Mouse (Mus musculus) lung, embryonic 16.5 days (tissue): ENCODE measurements at regions not wholly inside any gene's neighbourhood (a gene's known extent, or its start where the extent isn't known, plus 50 kb on each side); places are given as distances from the start of the nearest gene placed in this dataset.

Experiments used
- ATAC-seq: fragments of 200-750 bp; cut with Nextera tagmentation; 2 replicates; pipeline ENCODE4 v1.8.0; 2017; ENCODE audit warnings: low read depth, mild to moderate bottlenecking, moderate library complexity
- H3K27ac ChIP-seq: fragments of 300-500 bp; sonication (generic); 2 replicates; pipeline ENCODE4 v1.5.1; 2014; ENCODE audit warnings: mild to moderate bottlenecking, control low read depth, low read length
- H3K27me3 ChIP-seq: fragments of 300-500 bp; sonication (generic); 2 replicates; pipeline ENCODE4 v1.6.1; 2014; ENCODE audit warnings: low read depth, low read length, mixed read lengths; ENCODE audit not compliant: control insufficient read depth, insufficient read depth
- H3K36me3 ChIP-seq: fragments of 300-500 bp; sonication (generic); 2 replicates; pipeline ENCODE4 v1.6.1; 2014; ENCODE audit warnings: low read length; ENCODE audit not compliant: control insufficient read depth, insufficient read depth
- H3K4me1 ChIP-seq: fragments of 300-500 bp; sonication (generic); replicated peaks from 2 replicates; pipeline ENCODE4 v1.6.1; 2014; ENCODE audit warnings: low read length, mixed read lengths; ENCODE audit not compliant: control insufficient read depth, insufficient read depth
- H3K4me2 ChIP-seq: fragments of 300-500 bp; sonication (generic); 2 replicates; pipeline ENCODE4 v1.6.1; 2014; ENCODE audit warnings: low read depth, low read length, control low read depth
- H3K4me3 ChIP-seq: fragments of 300-500 bp; sonication (generic); 2 replicates; pipeline ENCODE4 v1.5.1; 2014; ENCODE audit warnings: mild to moderate bottlenecking, low read length, control low read depth
- H3K9ac ChIP-seq: fragments of 300-500 bp; sonication (generic); 2 replicates; pipeline ENCODE4 v1.6.1; 2014; ENCODE audit warnings: low read length, control low read depth
- H3K9me3 ChIP-seq: fragments of 300-500 bp; sonication (generic); 2 replicates; pipeline ENCODE4 v1.6.1; 2016; ENCODE audit warnings: low read length; ENCODE audit not compliant: control insufficient read depth
- WGBS: fragments of 180-500 bp; shearing (Covaris S2); extraction: QIAGEN DNeasy Blood & Tissue Kit; methylation state at CpG from one replicate; pipeline ENCODE4 v1.1.7; 2014; 5-methylcytosine and 5-hydroxymethylcytosine counted together

DNA sequence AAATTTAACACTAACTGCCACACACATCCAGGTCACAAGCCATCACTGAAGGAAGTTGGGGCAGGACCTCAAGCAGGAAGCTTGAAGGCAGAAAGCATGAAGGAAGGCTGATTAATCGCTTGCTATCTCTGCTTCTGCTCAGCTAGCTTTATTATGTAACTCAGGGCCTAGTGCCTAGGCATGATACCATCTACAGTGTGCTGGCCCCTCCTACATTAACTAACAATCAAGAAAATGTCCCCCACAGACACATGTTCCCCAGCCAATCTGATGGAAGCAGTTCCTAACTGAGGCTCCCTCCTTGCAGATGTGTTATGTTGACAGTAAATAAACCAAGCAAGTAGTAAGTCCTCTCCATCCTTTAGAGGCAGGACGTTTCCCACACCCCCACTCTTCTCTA is 186.6 kb downstream of the Pfkfb3 start:
- Histone ChIP-seq H3K4me2 (no peak overlapping the region), H3K27ac (no peak overlapping the region), H3K9me3 (no peaks in the 10 kb centered on the region), H3K9ac (no peak overlapping the region), H3K27me3 (no peaks in the 10 kb centered on the region), H3K4me3 (no peak overlapping the region), H3K4me1 (no peaks in the 10 kb centered on the region), H3K36me3 (no peaks in the 10 kb centered on the region)
- 62% methylated on average over 2 of the region's 2 CpGs for WGBS
- no peak for ATAC-seq

DNA sequence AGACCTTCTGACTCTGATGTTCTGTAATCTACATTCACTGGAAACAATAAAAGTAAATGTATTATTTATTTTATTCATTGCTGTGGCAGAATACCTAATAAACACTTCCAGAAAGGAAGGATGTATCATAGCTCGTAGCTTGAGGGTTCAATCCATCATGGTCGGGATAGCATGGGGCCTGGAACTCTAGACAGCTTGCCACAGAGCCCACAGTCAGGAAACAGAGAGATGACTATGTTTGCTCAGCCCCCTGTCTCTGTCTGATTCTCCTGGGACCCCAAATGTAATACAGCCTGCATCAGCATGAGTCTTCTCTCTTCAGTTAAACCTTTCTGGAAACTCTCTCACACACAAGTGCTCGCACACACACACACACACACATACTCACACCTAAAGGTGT is 188.1 kb downstream of the Pfkfb3 start:
- 76% methylated on average over 3 of the region's 3 CpGs for WGBS

DNA sequence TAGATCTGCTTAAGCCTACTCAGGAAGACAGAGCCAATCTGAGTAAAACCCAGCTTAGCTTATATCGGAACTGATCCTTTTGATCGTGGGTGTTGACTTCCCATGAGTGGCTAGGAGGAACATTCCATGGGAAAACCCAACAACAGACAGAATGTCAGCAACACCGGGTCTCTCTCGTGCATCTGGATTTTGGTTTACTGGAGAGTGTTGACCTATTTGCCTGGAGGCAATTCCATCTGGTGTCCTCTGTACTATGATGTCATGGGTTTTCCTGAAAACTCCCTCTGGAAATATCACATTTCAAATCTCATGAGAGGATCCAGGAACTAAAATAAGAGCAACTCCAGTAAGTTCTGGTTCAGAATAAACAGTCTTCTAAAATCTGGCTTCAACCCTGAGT is 188.5 kb downstream of the Pfkfb3 start:
- Histone ChIP-seq H3K36me3 (no peaks in the 10 kb centered on the region), H3K9ac (no peak overlapping the region), H3K4me3 (no peak overlapping the region), H3K9me3 (no peaks in the 10 kb centered on the region), H3K27ac (no peak overlapping the region), H3K4me2 (no peak overlapping the region), H3K27me3 (no peaks in the 10 kb centered on the region), H3K4me1 (no peaks in the 10 kb centered on the region)
- ATAC-seq: peak; percentile 38; the same call in 1 of the 2 replicates
- WGBS: 52% methylated on average over 4 of the region's 4 CpGs

More for the DNA sequence above, 188.1 kb downstream of the Pfkfb3 start:
- no peaks in the 10 kb centered on the region for H3K4me1 ChIP-seq
- no peak overlapping the region for H3K27ac ChIP-seq
- H3K4me2 ChIP-seq: no peak overlapping the region
- H3K9ac ChIP-seq: no peak overlapping the region
- no peaks in the 10 kb centered on the region for H3K27me3 ChIP-seq
- ATAC-seq: peak; percentile 23; the same call in 1 of the 2 replicates
- no peak overlapping the region for H3K4me3 ChIP-seq
- H3K9me3 ChIP-seq: no peaks in the 10 kb centered on the region
- no peaks in the 10 kb centered on the region for H3K36me3 ChIP-seq

DNA sequence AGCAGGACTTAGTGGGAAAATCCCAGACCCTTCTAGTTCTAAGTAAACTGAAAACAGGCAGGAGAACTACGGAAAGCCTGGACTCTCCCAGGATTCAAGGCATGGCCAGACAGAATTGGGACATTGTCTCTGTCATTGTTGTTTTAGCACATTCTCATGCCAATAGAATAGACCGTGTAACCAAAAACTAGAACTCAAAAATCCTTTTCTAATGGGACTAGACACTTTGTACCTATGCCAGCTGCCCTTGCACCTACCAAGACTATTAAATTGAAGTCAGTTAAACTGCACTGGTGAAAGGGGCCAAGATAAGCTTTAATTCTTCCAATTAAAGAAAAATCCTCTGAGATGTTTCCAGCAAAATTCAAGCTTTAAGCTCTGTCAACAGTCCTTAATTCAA is 189.8 kb downstream of the Pfkfb3 start:
- 73% methylated on average over 2 of the region's 2 CpGs for WGBS
- Histone ChIP-seq H3K36me3 (no peaks in the 10 kb centered on the region), H3K4me3 (no peak overlapping the region), H3K9me3 (no peaks in the 10 kb centered on the region), H3K27ac (no peak overlapping the region), H3K4me2 (no peak overlapping the region), H3K9ac (no peak overlapping the region), H3K4me1 (no peaks in the 10 kb centered on the region), H3K27me3 (no peaks in the 10 kb centered on the region)
- ATAC-seq: no peak

DNA sequence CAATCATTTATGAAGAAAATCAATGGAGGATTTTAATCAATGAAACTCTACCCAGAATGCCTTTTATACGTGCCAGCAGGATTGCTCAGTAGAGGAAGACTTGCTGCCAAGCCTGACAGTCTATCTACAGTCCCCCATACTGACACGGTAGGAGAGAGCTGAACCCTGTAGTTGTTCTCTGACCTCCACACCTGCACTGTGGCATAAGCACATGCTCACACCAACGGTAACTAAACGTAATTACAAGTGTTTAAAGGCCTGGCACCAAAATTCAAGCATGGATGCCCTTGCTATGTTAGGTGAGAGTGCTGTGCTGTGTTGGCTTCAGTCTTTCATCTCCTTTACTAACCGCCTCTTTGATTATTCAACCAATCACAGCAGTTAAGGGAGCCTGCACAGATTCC is 190.8 kb downstream of the Pfkfb3 start:
- Histone ChIP-seq H3K4me1 (no peaks in the 10 kb centered on the region), H3K27me3 (no peaks in the 10 kb centered on the region), H3K36me3 (no peaks in the 10 kb centered on the region), H3K4me2 (no peak overlapping the region), H3K9ac (no peak overlapping the region), H3K27ac (no peak overlapping the region), H3K9me3 (no peaks in the 10 kb centered on the region), H3K4me3 (no peak overlapping the region)
- no peak for ATAC-seq
- WGBS: 79% methylated on average over 5 of the region's 5 CpGs

DNA sequence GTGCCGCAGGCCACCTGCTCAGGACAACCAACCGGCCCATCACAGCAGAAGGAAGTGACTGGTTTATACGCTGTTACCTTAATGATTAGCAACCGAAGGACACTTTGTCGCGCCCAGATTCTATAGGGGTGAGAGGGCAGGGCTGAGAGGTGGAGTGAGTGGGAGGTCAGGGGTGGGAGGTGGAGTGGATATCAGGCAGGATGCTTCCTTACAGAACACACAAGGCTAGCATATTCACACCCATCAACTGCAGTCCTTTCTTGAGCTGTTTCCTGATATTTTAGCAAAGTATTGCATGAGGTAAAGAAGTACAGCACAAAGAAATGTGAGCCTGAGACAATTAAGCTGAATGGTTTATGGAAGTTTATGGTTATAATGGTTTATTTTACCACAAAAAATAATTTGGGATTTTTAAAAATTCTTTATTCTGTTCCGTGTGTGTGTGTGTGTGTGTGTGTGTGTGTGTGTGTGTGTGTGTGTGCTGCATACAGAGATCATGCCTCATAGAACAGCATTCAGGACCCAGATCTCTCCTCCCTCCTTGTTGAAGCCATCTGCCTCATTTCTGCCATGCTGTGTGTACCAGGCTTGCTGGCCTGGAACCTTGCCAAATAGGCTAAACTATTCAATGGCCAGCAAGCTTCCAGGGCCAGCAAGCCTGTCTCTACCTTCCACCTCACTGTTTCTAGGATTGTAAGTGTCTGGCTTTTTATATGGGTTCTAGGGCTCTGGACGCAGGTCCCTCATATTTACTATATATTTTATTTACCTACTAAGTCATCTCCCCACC is 190.5 kb downstream of the Prkcq start:
- Histone ChIP-seq H3K4me3 (no peak overlapping the region), H3K4me2 (no peak overlapping the region), H3K9ac (no peak overlapping the region), H3K27me3 (no peaks in the 10 kb centered on the region), H3K27ac (no peak overlapping the region), H3K36me3 (no peaks in the 10 kb centered on the region), H3K4me1 (no peaks in the 10 kb centered on the region), H3K9me3 (no peaks in the 10 kb centered on the region)
- ATAC-seq: no peak
- WGBS: 70% methylated on average over 8 of the region's 8 CpGs

DNA sequence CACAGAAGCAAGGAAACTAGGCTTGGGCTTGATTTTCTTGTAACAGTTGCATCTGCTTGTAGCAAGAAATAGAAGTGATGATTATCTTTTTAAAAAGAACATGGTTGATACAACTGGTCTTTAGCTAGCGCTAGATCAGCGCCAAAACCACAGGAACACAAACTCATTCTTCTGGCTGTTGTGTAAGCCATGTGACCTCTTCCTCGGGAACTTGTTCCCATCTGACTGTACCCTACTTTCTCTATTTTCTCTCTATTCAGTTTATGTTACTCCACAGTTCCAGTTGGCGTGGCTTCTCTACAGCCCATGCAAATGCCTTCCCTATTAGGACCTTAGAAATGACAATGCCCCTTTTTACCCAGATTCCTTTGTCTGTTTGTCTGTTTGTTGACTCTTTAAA is 187.4 kb downstream of the Prkcq start:
- no peak overlapping the region for H3K4me3 ChIP-seq

DNA sequence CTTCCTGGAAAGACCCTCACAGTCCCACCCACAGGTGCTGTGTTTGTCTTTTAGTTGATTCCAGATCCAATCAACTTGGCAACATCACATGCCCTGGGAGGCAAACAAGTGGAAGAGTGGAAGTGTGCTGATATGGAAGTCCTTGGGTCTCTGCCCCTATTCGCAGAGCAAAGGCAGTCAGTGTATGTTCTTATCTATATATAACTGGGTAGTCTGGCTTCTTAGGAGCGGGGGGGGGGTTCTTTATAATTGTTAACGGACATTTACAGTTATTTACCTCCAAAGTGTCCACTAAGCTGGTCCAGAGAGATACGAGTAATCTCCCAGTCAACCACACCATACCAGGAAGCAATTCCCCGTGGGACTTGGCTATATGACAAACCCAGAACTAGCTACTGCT is 184.8 kb downstream of the Prkcq start:
- H3K9ac ChIP-seq: no peak overlapping the region
- H3K9me3 ChIP-seq: no peaks in the 10 kb centered on the region
- no peaks in the 10 kb centered on the region for H3K27me3 ChIP-seq
- H3K4me1 ChIP-seq: no peaks in the 10 kb centered on the region
- WGBS: 82% methylated on average over 5 of the region's 5 CpGs
- no peak overlapping the region for H3K4me2 ChIP-seq
- no peak overlapping the region for H3K27ac ChIP-seq
- H3K36me3 ChIP-seq: no peaks in the 10 kb centered on the region
- H3K4me3 ChIP-seq: no peak overlapping the region
- no peak for ATAC-seq

More for the DNA sequence above, 187.4 kb downstream of the Prkcq start:
- ATAC-seq: no peak
- H3K27ac ChIP-seq: no peak overlapping the region
- H3K4me2 ChIP-seq: no peak overlapping the region
- H3K9ac ChIP-seq: no peak overlapping the region
- H3K27me3 ChIP-seq: no peaks in the 10 kb centered on the region
- H3K36me3 ChIP-seq: no peaks in the 10 kb centered on the region
- H3K9me3 ChIP-seq: no peaks in the 10 kb centered on the region
- 81% methylated on average over 4 of the region's 4 CpGs for WGBS
- no peaks in the 10 kb centered on the region for H3K4me1 ChIP-seq

DNA sequence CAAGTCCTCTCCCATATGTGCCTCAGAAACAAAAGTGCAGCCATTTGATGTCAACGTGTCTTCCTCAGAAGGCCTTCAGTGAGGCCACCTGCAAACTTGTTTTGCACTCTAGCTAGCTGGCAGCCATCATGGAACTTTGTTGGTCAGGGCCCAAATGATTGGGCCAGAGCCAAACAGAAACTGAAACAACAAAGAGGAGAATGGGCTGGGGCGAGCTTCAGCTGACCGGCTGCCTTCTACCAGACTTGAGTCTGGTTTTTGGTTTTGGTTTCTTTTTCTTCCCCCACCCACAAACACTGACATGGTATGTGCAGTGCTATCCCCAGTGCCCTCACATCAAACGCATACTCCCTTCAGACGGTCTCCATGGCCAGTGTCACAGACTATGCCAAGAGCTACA is 183.7 kb downstream of the Prkcq start:
- Histone ChIP-seq H3K9ac (no peak overlapping the region), H3K27me3 (no peaks in the 10 kb centered on the region), H3K9me3 (no peaks in the 10 kb centered on the region), H3K4me1 (no peaks in the 10 kb centered on the region), H3K27ac (no peak overlapping the region), H3K4me2 (no peak overlapping the region), H3K4me3 (no peak overlapping the region), H3K36me3 (no peaks in the 10 kb centered on the region)
- WGBS: 89% methylated on average over 5 of the region's 5 CpGs
- no peak for ATAC-seq
